Mouse (Mus musculus) forebrain, embryonic 12.5 days (tissue): ENCODE measurements around the gene Pradc1. TPM values are rescaled to one million over a fixed set of nuclear protein-coding genes. Genes with fewer than 3 reads are reported as not detected.

ENCODE experiments used
- ATAC-seq: fragments of 200-750 bp; cut with Nextera tagmentation; 2 replicates; pipeline ENCODE4 v1.8.0; 2017; ENCODE audit warnings: moderate TSS enrichment; ENCODE audit not compliant: low FRiP score
- H3K27ac ChIP-seq: fragments of 300-500 bp; sonication (generic); 2 replicates; pipeline ENCODE4 v1.5.1; 2016; ENCODE audit warnings: mild to moderate bottlenecking
- H3K27me3 ChIP-seq: fragments of 300-500 bp; sonication (generic); 2 replicates; pipeline ENCODE4 v1.6.1; 2016; ENCODE audit warnings: mild to moderate bottlenecking
- H3K36me3 ChIP-seq: fragments of 300-500 bp; sonication (generic); replicated peaks from 2 replicates; pipeline ENCODE4 v1.6.1; 2016; ENCODE audit warnings: mild to moderate bottlenecking
- H3K4me1 ChIP-seq: fragments of 300-500 bp; sonication (generic); 2 replicates; pipeline ENCODE4 v1.6.1; 2016
- H3K4me2 ChIP-seq: fragments of 300-500 bp; sonication (generic); 2 replicates; pipeline ENCODE4 v1.6.1; 2016; ENCODE audit warnings: mild to moderate bottlenecking, moderate library complexity
- H3K4me3 ChIP-seq: fragments of 300-500 bp; sonication (generic); replicated peaks from 2 replicates; pipeline ENCODE4 v1.5.1; 2016; ENCODE audit warnings: mild to moderate bottlenecking
- H3K9ac ChIP-seq: fragments of 300-500 bp; sonication (generic); 2 replicates; pipeline ENCODE4 v1.6.1; 2016; ENCODE audit warnings: mild to moderate bottlenecking
- H3K9me3 ChIP-seq: fragments of 300-500 bp; sonication (generic); 2 replicates; pipeline ENCODE4 v1.6.1; 2016
- WGBS: fragments of 180-500 bp; shearing (Covaris S2); methylation state at CpG from one replicate; pipeline ENCODE4 v1.1.7; 2016; 5-methylcytosine and 5-hydroxymethylcytosine counted together
- polyA plus RNA-seq: library from polyadenylated mRNA; unstranded; fragments of >200 nt; fragmentation: Nextera tagmentation; extraction: Ambion mirVana; gene quantifications from 2 replicates; pipeline ENCODE4 v1.2.1, GENCODE M21; 2016

Gene Pradc1
- polyA plus RNA-seq: 33.0 and 34.0 TPM in 2 replicates

DNA sequence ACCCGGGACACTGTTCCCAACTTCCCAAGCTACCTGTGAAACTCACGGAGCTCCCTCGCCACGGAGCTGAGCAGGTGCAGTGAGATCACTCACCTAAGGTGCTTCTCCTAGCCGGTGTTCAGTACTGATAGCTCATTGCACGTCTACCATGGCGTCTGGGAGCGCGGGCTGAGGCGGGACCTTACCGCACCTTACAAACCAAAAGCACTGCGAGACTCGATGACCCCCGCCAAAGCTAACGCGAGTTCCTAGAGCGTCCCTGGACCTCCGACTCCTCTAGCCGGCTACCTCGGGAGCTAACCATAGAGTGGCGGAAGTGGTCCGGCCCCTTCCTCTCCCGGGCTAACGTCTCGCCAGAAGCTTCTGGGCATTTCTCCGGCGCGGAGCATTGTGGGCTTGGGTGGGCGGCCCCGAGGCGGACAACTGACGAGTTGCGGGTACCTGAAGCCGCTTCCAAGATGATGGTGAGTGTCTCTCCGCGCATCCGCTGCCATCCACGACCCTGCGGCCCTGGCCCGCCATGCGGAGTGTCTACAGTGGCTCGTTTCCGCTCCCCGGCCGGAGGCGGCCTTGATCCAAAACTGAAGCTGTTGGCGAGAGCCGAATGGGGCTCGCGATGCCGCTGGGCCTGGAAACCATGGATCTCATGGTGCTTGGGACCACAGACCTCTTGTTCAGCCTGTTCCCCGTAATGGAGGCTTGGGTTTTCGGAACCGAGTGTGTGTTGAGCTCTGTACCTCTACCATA is at the start of gene Pradc1:
Gene Pradc1 (minus strand): TSS at position 307 of the 747 bp plus-strand sequence.
- H3K27me3 ChIP-seq: no peaks in the 10 kb centered on the region
- peak within 1 kb of the TSS; percentile 94 for H3K4me2 ChIP-seq
- peak within 1 kb of the TSS; percentile 96 for H3K27ac ChIP-seq
- H3K4me1 ChIP-seq: peaks cover 49% of the 10 kb centered on the region
- WGBS: under 1% methylated on average over 54 of the region's 54 CpGs
- no peaks in the 10 kb centered on the region for H3K9me3 ChIP-seq
- peaks cover 4% of the 10 kb centered on the region for H3K36me3 ChIP-seq
- ATAC-seq: peak; percentile 92
- peak within 1 kb of the TSS; percentile 77 for H3K4me3 ChIP-seq
- H3K9ac ChIP-seq: peak within 1 kb of the TSS; percentile 89

DNA sequence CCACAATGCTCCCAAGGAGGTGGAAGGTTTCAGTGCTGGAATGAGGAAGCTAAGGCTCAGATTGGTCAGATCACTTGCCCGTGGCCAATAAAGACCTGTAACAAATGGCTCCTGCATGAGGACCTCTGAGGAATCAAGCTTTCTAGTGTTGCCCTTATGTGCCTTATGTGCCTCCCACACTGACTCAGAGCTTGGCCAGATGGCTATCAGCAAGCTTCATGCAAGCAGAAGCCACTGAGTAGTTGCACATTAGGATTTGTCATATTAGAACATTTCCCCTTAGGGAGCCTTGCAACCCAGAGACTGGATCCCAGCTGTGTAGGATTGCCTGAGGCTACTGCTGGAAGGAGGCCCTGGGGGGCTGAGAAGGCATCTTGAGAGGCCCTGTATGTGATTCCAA is 48.6 kb upstream of the Pradc1 start:
- Histone ChIP-seq H3K27me3 (peaks cover 33% of the 10 kb centered on the region), H3K9ac (no peak overlapping the region), H3K36me3 (no peaks in the 10 kb centered on the region), H3K4me3 (no peak overlapping the region), H3K4me1 (peaks cover 24% of the 10 kb centered on the region), H3K9me3 (no peaks in the 10 kb centered on the region), H3K4me2 (no peak overlapping the region), H3K27ac (no peak overlapping the region)
- 88% methylated on average over 1 of the region's 1 CpGs for WGBS
- ATAC-seq: no peak

DNA sequence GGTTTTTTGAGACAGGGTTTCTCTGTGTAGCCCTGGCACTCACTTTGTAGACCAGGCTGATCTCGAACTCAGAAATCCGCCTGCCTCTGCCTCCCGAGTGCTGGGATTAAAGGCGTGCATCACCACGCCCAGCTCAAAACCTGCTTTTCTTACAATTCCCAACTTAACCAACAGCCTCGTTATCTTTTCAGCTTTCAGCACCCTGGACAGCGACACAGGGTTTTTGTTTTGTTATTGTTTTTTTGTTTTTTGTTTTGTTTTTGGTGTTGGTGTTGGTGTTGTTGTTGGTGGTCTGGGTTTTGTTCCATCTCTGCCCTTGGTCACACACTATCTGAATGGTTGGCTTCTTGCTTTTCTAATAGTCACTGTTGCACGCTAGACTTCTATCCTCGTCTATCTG is 46.4 kb upstream of the Pradc1 start:
- no peak overlapping the region for H3K4me2 ChIP-seq
- no peak for ATAC-seq
- no peak overlapping the region for H3K4me3 ChIP-seq
- no peaks in the 10 kb centered on the region for H3K36me3 ChIP-seq
- no peak overlapping the region for H3K27ac ChIP-seq
- H3K27me3 ChIP-seq: peaks cover 11% of the 10 kb centered on the region; the same call in 1 of the 2 replicates
- H3K4me1 ChIP-seq: peaks cover 16% of the 10 kb centered on the region
- no peaks in the 10 kb centered on the region for H3K9me3 ChIP-seq
- 69% methylated on average over 9 of the region's 9 CpGs for WGBS
- no peak overlapping the region for H3K9ac ChIP-seq

DNA sequence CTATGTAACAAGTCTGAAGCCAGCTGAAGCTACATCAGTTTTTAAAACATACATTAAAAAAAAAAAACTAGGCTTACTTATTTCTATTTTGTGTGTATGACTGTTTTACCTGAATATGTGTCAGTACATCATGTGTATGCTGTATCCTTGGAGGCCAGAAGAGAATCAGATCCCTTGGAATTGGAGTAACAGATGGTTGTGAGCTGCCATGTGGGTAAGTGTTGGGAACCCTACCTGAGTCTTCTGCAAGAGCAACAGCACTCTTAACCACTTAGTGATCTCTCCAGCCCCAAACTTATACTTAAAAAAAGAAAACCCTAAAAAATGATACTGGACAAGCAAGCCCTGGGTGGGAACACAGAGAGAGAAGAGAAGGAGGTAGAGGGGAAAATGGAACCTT is 45.2 kb upstream of the Pradc1 start:
- Histone ChIP-seq H3K9ac (no peak overlapping the region), H3K4me1 (peaks cover 8% of the 10 kb centered on the region), H3K9me3 (no peaks in the 10 kb centered on the region), H3K27ac (no peak overlapping the region), H3K4me3 (no peak overlapping the region), H3K36me3 (no peaks in the 10 kb centered on the region), H3K4me2 (no peak overlapping the region), H3K27me3 (peaks cover 5% of the 10 kb centered on the region; the same call in 1 of the 2 replicates)
- ATAC-seq: no peak

DNA sequence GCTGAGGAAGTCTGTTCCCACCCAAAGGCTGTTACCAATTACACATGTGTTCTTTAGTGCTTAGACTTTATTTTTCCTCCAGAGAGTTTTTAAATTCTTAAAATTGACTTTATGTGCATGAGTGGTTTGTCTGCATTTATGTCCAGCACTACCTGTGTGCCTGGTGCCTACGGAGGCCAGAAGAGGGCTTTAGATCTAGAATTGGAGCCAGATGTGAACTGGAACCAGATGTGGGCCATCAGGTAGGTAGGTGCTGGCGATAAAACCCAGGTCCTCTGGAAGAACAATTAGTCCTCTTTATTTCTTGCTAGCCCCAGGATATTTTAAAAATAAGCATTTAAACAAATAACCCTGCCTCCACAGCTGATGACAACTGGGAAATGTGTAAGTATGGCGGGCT is 39.8 kb upstream of the Pradc1 start:
- peaks cover 7% of the 10 kb centered on the region for H3K27me3 ChIP-seq
- H3K9ac ChIP-seq: no peak overlapping the region
- no peaks in the 10 kb centered on the region for H3K9me3 ChIP-seq
- ATAC-seq: no peak
- no peak overlapping the region for H3K4me3 ChIP-seq
- no peak overlapping the region for H3K27ac ChIP-seq
- H3K4me1 ChIP-seq: peaks cover 11% of the 10 kb centered on the region
- no peaks in the 10 kb centered on the region for H3K36me3 ChIP-seq
- H3K4me2 ChIP-seq: no peak overlapping the region
- WGBS: 92% methylated on average over 3 of the region's 3 CpGs

DNA sequence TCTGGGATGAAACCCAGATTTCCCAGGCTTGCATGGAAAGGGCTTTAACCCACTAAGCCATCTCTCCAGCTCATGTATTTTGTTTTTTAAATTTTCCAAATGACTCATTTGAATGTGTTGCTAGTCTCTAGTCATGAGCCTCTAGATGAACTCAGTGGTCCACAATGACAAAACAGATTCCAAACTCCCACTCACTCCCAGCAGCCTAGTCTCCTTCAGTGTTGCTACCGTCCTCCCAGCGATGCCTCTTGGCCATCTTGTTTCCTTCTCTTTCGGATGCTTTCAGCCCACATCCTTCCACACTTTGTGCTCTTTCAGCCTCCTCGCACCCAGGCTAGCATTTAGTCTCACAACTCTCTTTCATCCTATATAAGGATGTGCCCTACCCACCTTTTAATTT is 38.5 kb upstream of the Pradc1 start:
- Histone ChIP-seq H3K27ac (no peak overlapping the region), H3K9ac (no peak overlapping the region), H3K4me2 (no peak overlapping the region), H3K4me1 (peaks cover 11% of the 10 kb centered on the region), H3K4me3 (no peak overlapping the region), H3K36me3 (no peaks in the 10 kb centered on the region), H3K9me3 (no peaks in the 10 kb centered on the region), H3K27me3 (peaks cover 21% of the 10 kb centered on the region)
- 91% methylated on average over 4 of the region's 4 CpGs for WGBS
- no peak for ATAC-seq

DNA sequence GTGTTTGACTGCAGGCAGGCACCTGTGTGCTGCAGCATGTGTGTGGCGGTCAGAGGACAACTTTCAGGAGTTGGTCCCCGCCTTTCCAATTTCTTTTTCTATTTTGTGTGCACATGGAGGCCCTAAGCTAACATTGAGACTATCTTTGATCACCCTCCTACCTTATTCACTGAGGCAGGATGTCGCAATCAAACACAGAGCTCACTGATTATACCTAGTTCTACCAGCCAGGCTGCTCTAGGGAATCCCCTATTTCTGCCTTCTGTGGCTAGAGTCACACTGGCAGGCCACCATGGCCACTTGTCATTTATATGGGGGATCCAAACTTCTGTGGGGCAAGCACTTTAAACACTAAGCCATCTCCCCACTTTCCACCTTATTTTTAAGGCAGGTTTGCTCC is 37.9 kb upstream of the Pradc1 start:
- peaks cover 12% of the 10 kb centered on the region for H3K4me1 ChIP-seq
- no peak for ATAC-seq
- H3K36me3 ChIP-seq: no peaks in the 10 kb centered on the region
- no peaks in the 10 kb centered on the region for H3K9me3 ChIP-seq
- no peak overlapping the region for H3K4me2 ChIP-seq
- H3K27ac ChIP-seq: no peak overlapping the region
- H3K4me3 ChIP-seq: no peak overlapping the region
- WGBS: 93% methylated on average over 3 of the region's 3 CpGs
- H3K27me3 ChIP-seq: peaks cover 26% of the 10 kb centered on the region
- no peak overlapping the region for H3K9ac ChIP-seq

DNA sequence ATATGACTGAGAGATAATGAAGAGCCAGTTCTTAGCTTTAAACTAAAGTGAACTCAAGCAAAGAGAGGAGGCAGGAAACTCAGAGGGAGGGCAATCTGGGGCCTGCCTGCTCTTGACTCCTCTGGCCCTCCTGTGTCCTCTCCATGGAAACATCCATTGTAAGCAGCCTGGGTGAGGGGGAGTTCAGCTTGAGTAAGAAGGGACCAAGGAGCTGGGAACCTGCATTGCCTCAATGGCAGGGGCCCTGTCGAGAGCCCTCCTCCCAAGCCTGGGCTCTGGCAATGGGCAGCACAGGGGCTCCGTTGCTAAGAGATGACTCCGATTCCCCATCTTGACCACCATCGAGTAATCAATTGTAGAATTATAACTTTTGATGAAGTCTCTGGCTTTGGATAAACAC is 36.7 kb upstream of the Pradc1 start:
- H3K36me3 ChIP-seq: no peaks in the 10 kb centered on the region
- no peak overlapping the region for H3K9ac ChIP-seq
- no peak for ATAC-seq
- H3K27ac ChIP-seq: no peak overlapping the region
- H3K4me2 ChIP-seq: no peak overlapping the region
- no peaks in the 10 kb centered on the region for H3K9me3 ChIP-seq
- peaks cover 38% of the 10 kb centered on the region for H3K27me3 ChIP-seq
- H3K4me1 ChIP-seq: peaks cover 23% of the 10 kb centered on the region
- no peak overlapping the region for H3K4me3 ChIP-seq
- 45% methylated on average over 4 of the region's 4 CpGs for WGBS

DNA sequence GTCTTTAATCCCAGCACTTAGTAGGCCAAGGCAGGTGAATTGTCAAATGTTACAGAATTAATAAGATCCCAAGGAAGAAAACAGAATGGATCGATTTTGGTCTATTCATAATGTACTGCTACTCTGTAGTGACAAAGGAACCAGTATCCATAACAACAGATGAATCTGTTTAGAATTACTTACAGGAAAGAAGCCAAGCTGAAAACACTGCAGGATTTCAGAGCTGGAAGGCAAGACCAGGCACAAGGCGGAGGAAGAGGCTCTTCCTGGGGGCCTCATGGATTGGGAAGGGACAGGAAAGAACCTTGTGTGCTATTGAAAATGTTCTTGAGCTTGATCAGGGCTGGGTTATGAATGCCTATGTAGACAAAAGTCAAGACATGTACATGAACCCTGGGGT is 34.0 kb upstream of the Pradc1 start:
- WGBS: 75% methylated on average over 2 of the region's 2 CpGs
- no peak overlapping the region for H3K27ac ChIP-seq
- H3K4me3 ChIP-seq: no peak overlapping the region
- no peak overlapping the region for H3K9ac ChIP-seq
- no peaks in the 10 kb centered on the region for H3K9me3 ChIP-seq
- peaks cover 56% of the 10 kb centered on the region for H3K27me3 ChIP-seq
- peaks cover 23% of the 10 kb centered on the region for H3K4me1 ChIP-seq
- ATAC-seq: no peak
- H3K4me2 ChIP-seq: no peak overlapping the region
- no peaks in the 10 kb centered on the region for H3K36me3 ChIP-seq

DNA sequence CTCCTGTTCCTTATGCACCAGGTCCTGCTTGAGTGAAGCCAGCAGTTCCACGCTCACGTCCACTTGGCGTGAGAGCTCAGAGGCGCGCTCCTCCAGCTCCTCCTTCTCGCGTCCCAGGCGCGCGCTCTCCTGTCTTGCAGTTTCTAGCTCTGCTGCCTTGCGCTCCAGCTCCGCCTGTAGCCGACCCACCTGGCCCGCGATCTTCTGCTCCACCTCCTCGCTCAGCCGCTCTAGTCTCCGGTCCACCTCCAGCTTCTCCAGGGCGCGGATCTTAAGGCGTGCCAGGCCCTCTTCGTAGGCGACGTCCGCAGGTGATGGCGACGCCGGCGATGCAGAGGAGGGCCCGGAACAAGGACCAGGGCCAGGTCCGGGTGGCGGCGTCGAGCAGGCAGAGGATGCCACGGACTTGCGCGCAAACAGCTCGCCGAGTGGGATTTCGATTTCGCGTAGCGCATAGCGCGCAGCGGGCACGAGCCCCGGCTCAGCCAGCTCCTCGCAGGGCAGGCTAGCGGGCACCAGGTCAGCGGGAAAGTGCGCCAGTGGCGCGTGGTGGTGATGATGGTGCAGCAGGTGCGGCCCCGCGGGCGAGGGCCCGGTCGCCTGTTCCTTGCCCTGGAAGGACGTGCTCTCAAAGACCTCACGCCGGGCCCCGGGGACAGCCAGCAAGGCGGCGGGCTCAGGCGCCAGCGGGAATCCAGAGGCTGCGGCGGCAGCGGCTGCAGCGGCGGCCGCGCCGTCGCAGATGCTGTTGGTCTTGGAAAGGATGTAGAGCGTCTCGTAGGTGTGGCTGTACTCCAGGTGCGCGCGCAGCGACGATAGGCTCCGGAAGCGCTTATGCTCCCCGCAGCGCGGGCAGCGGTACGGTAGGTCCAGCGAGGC is 32.3 kb upstream of the Pradc1 start:
- Histone ChIP-seq H3K4me1 (peaks cover 19% of the 10 kb centered on the region), H3K4me2 (peak overlapping the region; percentile 53), H3K27ac (no peak overlapping the region), H3K9me3 (no peaks in the 10 kb centered on the region), H3K36me3 (no peaks in the 10 kb centered on the region), H3K4me3 (peak overlapping the region; percentile 38), H3K27me3 (peaks cover 58% of the 10 kb centered on the region), H3K9ac (no peak overlapping the region; the same call in 1 of the 2 replicates)
- ATAC-seq: no peak
- WGBS: 3% methylated on average over 92 of the region's 92 CpGs

DNA sequence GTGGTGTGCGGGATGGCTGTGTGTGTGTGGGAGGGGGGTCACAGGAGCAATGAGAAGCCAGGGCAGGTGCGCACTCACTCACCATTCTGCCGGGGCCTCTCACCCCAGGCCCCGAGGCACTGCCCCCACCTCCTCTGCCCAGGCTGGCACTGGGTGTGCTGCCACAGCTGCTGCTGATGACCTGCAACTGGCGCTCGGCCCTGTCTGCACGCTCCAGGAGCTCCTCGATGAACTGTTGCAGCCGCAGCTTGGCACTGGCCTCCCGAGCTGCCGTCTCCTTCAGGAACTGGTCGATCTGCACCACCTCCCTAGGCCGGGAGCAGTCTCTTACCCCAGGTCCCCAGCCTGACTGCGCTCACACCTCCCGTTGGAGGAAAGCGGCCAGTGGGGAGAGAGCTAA is 28.9 kb upstream of the Pradc1 start:
- Histone ChIP-seq H3K9me3 (no peaks in the 10 kb centered on the region), H3K36me3 (no peaks in the 10 kb centered on the region), H3K4me1 (peaks cover 12% of the 10 kb centered on the region), H3K27ac (no peak overlapping the region), H3K4me3 (no peak overlapping the region), H3K9ac (no peak overlapping the region), H3K27me3 (peaks cover 47% of the 10 kb centered on the region), H3K4me2 (no peak overlapping the region)
- 69% methylated on average over 16 of the region's 16 CpGs for WGBS
- ATAC-seq: no peak

DNA sequence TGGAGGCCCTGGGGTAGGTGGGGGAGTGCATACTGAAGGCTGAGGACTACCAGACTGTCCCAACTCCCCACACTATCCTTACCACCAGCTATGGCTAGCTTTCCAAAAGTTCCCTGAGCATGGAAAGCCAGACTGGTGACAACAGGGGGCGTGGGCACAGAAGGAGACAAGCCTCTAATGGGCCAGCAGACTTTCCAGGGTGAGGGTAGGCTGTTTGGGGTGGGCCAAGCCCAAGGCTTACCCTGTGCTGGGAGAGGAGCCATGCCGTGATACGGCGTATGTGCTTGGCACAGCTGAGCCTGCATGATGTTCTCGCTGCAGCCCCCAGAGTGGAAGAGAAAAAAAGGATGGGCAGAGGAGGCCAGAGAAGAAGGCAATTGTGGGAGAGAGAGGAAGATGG is 28.2 kb upstream of the Pradc1 start:
- H3K4me3 ChIP-seq: no peak overlapping the region
- H3K36me3 ChIP-seq: no peaks in the 10 kb centered on the region
- H3K9me3 ChIP-seq: no peaks in the 10 kb centered on the region
- H3K27me3 ChIP-seq: peaks cover 40% of the 10 kb centered on the region
- no peak overlapping the region for H3K27ac ChIP-seq
- H3K9ac ChIP-seq: no peak overlapping the region
- no peak for ATAC-seq
- H3K4me1 ChIP-seq: peaks cover 12% of the 10 kb centered on the region
- H3K4me2 ChIP-seq: no peak overlapping the region
- WGBS: 81% methylated on average over 5 of the region's 5 CpGs
